Mouse (Mus musculus): ENCODE measurements around the gene Igfbp6.

- TF ChIP-seq POLR2A (IDR thresholded peaks at IDR 0.05; ENCODE audit: control insufficient read depth, low read depth, low read length) (no peak), CTCF (IDR thresholded peaks at IDR 0.05; ENCODE audit: control insufficient read depth, insufficient read depth, insufficient replicate concordance, low read depth, low read length) (no peak)
These were observed 23.5 kb downstream of the Igfbp6 start for GRCm38 (mm10) chr15:102167620-102168021.
